Mouse (Mus musculus): ENCODE results near the gene 3110082J24Rik.

Gene 3110082J24Rik

GRCm38 (mm10) chr5:30115718-30116117 lies 9.8 kb upstream of the 3110082J24Rik start:
- no peak for DNase-seq

DNA sequence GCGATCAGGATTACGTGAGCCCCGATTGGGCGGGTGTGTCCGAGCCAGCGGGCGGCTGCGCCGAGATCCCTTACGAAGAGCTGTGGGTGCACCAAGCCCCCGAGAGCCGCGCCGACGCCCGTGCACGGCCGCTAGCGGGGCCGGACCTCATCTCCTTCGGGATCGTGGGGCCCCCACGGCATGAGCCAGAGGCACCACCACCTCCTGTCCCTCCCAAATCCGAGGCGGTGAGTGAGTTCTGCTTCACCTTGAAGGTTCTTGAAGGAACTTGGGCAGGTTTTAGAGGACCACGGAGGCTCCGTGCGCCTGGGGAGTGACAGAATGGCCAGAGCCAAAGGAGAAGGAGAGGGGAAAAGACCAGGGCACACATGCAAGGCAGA lies 8.9 kb upstream of the 3110082J24Rik start:
- DNase-seq: no peak

DNA sequence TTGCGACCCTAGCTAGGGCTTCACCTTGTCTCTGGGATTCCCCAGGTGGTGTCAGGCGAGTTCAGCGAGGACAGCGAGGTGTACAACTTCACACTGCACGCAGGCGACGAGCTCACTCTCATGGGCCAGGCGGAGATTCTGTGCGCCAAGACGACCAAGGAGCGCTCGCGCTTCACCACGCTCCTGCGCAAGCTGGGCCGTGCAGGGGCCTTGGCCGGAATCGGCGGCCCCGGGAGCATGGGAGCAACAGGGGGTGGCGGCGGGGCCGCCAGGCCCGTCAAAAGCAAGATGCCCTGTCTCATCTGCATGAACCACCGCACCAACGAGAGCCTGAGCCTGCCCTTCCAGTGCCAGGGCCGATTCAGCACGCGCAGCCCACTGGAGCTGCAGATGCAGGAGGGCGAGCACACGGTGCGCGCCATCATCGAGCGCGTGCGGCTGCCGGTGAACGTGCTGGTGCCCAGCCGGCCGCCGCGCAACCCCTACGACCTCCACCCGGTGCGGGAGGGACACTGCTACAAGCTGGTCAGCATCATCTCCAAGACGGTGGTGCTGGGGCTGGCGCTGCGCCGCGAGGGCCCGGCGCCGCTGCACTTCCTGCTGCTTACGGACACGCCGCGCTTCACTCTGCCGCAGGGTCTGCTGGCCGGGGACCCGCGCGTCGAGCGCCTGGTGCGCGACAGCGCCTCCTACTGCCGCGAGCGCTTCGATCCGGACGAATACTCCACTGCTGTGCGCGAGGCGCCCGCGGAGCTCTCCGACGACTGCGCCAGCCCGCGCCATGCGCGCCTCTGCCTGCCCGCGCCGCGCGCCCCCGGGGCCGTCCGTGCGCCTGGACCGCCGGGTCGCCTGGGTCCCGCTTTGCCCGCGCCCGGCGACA lies 8.2 kb upstream of the 3110082J24Rik start:
- DNase-seq: peak; percentile 34

GRCm38 (mm10) chr5:30112533-30113068 lies 6.7 kb upstream of the 3110082J24Rik start:
- no peak for DNase-seq

- DNase-seq: no peak
These were observed 5.9 kb upstream of the 3110082J24Rik start for GRCm38 (mm10) chr5:30111771-30112170.

GRCm38 (mm10) chr5:30111126-30111525 lies 5.2 kb upstream of the 3110082J24Rik start:
- DNase-seq: no peak

- DNase-seq: no peak
These were observed 4.6 kb upstream of the 3110082J24Rik start for GRCm38 (mm10) chr5:30110371-30111060.

- no peak for DNase-seq
These were observed 4.0 kb upstream of the 3110082J24Rik start for GRCm38 (mm10) chr5:30109899-30110298.

DNA sequence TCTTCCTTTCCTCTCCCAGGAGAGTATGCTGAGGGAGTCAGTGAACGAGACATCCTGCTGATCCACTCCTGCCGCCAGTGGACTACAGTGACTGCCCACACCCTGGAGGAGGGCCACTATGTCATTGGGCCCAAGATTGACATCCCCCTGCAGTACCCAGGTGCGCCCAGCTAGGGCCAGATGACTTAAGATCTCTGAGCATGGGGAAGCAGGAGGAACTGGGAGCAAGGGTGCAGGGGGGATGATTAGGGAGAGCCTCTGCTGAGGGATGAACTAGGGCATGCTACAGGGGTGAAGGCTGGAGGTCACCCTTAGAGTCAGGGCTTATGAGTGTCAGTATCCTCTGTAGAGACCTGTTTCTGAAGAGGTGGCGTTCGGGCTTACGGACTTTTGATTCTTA lies 2.3 kb upstream of the 3110082J24Rik start:
- no peak for DNase-seq

GRCm38 (mm10) chr5:30107611-30108041 lies 1.7 kb upstream of the 3110082J24Rik start:
- no peak for DNase-seq

DNA sequence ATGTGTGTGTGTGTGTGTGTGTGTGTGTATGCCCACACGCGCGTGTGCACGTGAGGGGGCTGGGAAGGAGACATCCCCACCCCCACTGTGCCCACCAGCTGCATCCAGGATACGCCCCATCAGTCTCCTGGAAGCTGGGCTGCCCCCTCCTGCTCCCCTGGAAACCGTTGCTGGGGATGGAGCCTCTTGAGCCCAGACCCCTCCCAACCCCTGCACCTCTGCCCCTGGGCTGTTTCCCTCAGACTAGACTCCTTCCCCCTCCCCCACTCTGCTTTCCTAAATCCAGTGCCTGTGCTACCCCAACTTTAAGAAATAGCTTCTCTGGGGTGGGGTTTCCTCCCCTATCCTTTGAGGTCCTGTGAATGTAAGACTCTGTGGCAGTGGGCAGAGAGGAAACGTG lies 1.3 kb upstream of the 3110082J24Rik start:
- no peak for DNase-seq

GRCm38 (mm10) chr5:30106756-30107155 lies 870 bp upstream of the 3110082J24Rik start:
- DNase-seq: no peak

DNA sequence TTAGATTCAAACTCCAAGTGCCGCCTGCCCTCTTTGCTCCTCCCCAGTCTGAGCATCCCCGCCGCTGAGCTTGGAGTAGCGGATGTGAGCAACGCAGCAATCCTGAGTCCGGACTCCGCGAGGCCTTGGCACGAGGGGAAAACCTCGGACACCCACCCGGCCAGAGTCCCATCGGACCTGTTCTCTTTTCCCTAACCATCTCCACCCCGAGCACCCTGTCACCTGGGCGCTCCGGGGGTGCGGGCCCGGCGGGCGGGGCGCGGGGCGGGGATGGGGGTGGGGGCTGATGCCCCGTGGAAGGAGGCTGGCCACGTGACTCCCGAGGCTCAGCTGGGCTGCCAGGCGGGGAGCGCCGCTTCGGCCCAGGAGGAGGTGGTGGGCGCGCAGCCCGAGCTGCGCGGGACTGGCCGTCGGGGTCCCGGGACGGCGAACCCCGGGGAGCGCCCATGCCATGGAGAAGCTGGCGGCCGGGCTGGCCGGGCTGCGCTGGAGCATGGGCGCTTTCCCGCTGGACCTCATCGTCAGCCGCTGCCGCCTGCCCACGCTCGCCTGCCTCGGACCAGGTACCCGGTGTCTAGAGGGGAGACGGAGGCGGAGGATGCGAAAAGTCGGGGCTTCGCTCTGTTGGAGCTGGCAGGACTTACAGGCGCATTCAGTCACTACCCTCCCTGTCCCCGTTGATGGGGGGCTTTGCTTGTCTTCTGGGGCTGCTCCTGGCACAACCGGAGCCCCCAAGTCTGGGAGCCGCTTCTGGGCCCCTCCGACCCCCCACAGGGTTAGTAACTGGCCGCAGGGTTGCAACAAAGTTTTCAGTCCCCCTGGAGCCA lies 832 bp downstream of the 3110082J24Rik start, which contains the start of gene Garem2:
Gene Garem2, plus strand, starts transcription at position 321 of the 827 bp plus-strand sequence.
- no peak for DNase-seq

DNA sequence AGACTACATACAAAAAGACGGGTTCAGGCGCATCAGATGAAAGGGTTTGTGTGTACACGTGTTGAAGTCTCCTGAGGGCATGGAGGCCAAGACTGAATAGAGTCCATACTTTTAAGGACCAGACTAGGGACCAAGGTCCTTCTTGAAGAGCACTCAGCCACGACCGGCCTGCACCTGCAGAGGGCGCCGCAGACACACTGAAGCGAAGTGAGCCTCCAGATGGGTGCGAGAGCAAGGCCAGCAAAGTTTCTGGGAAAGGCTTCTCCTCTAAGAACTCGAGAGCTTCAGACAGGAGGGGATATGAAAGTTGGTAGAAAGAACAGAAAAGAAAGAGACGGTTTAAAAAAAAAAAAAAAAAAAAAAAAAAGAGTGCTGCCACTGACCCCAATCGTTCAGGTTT lies 1.5 kb downstream of the 3110082J24Rik start:
- DNase-seq: peak; percentile 62

- no peak for DNase-seq
These were observed 2.5 kb downstream of the 3110082J24Rik start for GRCm38 (mm10) chr5:30103340-30103739.

DNA sequence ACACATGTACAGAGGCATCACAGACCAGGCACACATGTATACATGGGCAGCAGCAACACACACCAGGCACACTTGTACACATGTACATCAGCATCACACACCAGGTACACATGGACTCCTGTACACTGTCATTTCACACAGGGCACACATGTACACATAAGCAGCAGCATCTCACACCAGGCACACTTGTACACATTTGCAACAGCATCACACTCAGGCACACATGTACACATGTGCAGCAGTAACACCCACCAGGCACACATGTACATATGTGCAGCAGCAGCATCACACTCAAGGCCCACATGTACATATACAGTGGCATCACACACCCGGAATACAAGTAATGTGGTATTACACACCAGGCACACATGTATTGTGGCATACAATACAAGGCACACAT lies 7.6 kb downstream of the 3110082J24Rik start:
- no peak for DNase-seq

DNA sequence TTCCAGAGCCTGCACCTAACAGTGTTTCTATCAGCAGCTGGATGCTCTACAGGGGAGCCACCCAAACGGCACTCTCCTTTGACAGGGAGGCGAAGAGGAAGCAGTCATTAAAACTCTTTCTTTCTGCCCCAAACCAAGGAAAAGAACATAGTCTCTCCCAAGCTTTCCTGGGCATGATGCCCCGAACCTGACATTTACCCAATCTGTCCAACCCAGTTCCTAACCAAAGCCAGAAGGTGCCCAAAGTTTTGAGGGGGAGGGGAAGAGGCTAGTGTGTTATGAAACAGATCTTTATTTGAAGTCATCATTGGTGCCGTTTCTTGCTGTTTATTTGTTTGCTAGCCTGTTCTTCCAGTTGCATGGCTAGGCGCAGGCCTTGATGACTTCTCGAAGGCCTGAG lies 10.2 kb downstream of the 3110082J24Rik start:
- no peak for DNase-seq

DNA sequence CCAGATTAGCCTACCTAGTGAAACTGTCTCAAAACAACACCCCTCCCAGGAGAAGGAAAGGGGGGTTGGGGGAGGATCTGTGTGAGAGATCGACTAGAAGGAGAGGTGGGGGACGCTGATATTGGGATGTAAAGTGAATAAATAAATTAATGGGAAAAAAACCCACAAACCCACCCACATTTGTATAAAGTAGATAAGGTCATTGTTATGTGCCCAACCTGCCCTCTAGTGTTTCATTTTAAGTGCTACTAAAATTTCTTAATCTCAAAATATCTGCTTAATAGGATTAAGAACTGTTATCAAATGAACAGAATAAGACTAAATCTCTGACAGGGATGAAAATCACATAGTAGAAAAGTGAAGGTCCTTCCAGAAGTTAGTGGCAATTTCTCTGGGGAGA lies 11.5 kb downstream of the 3110082J24Rik start:
- DNase-seq: no peak

GRCm38 (mm10) chr5:30092701-30093100 lies 13.2 kb downstream of the 3110082J24Rik start:
- no peak for DNase-seq

DNA sequence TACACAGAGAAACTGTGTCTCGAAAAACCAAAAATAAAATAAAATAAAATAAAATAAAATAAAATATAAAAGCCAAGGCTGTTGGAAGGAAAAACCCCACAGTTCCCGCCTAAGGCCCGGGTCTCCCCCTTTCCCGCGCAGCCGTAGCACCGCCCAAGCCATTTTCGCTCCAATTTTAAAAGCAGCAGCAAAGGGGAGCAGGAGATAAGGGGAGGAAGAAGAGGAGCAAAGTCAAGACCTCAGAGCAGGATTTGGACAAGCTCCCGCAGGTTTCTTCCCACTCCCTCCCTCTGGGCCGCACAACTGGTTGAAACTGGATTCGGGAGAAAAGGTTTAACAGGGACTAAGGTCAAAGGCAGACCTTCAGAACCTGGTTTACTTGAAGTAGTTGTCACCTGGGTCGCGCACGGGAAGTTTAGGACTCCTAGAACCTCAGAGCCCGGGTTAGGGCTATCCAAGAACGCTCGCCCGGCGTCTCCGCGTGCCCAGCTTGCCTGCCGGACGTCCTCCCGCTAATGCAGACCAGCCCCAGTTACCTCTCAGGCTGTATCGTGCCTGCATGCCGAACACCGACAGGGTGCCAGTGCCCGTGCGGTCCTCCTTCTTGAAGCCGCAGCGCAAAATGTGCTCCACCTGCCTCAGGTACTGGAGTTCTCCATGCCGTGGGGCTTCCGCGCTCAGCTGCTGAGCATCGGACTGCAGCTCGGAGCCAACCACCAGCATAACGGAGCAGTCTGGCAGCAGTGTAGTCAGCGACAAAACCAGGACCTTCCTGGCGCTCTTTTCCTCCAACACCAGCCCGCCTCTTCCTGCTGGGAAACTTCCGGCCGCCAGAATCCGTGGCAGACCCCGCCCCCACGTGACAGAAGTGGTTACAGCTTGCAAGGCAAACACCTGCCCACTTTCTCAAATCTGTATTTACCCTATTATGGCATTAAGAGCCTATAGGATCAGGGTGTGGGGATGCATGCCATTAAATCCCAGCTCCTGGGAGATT lies 32.8 kb downstream of the 3110082J24Rik start, which contains the start of gene Tyms:
Gene Tyms, minus strand, starts transcription at position 793 of the 997 bp plus-strand sequence.
- DNase-seq: peak; percentile 82

DNA sequence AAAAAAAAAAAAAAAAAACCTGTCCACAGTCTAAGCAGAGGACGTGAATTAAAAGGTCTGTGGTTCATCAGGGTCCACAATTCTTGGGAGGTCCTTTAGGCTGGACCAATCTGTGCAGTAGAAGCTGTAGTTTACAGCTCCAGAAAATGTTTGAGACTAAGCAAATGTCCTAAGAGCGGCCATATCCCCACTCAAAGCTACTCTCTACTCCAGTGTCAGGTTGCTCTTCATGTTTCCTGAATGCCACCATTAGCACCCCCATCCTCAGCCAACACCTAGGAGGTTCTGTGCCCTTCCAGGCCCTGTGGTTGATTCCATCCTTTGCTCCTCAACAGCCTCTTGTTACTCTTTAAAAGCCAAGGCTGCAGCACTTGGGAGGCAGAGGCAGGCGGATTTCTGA lies 33.5 kb downstream of the 3110082J24Rik start:
- no peak for DNase-seq

Data from kidney, adult 9 months (tissue).